Mouse (Mus musculus) lung, embryonic 15.5 days (tissue): ENCODE data around the gene Art2b. TPM values are rescaled to one million over a fixed set of nuclear protein-coding genes. Genes with fewer than 3 reads are reported as not detected.
"Not testable (repeated sequence)": the region's sequence is repeated elsewhere in the genome, so short reads cannot be mapped to it uniquely, and the experiment has no call there.

Experiments
- ATAC-seq: fragments of 200-750 bp; cut with Nextera tagmentation; 2 replicates; pipeline ENCODE4 v1.8.0; 2017; ENCODE audit warnings: moderate number of reproducible peaks, borderline replicate concordance; ENCODE audit not compliant: low FRiP score, low TSS enrichment; ENCODE audit errors: extremely low read depth
- H3K27ac ChIP-seq: fragments of 300-500 bp; sonication (generic); 2 replicates; pipeline ENCODE4 v1.5.1; 2015; ENCODE audit warnings: moderate library complexity, mild to moderate bottlenecking, inconsistent platforms
- H3K27me3 ChIP-seq: fragments of 300-500 bp; sonication (generic); 2 replicates; pipeline ENCODE4 v1.6.1; 2015; ENCODE audit warnings: inconsistent platforms
- H3K36me3 ChIP-seq: fragments of 300-500 bp; sonication (generic); 2 replicates; pipeline ENCODE4 v1.6.1; 2015; ENCODE audit warnings: inconsistent platforms
- H3K4me1 ChIP-seq: fragments of 300-500 bp; sonication (generic); 2 replicates; pipeline ENCODE4 v1.6.1; 2015; ENCODE audit warnings: inconsistent platforms
- H3K4me2 ChIP-seq: fragments of 300-500 bp; sonication (generic); 2 replicates; pipeline ENCODE4 v1.6.1; 2015; ENCODE audit warnings: inconsistent platforms, mild to moderate bottlenecking, moderate library complexity
- H3K4me3 ChIP-seq: fragments of 300-500 bp; sonication (generic); 2 replicates; pipeline ENCODE4 v1.5.1; 2015; ENCODE audit warnings: mild to moderate bottlenecking, inconsistent platforms
- H3K9ac ChIP-seq: fragments of 300-500 bp; sonication (generic); 2 replicates; pipeline ENCODE4 v1.6.1; 2015; ENCODE audit warnings: inconsistent platforms
- H3K9me3 ChIP-seq: fragments of 300-500 bp; sonication (generic); 2 replicates; pipeline ENCODE4 v1.6.1; 2016; ENCODE audit warnings: inconsistent platforms
- WGBS: fragments of 180-500 bp; shearing (Covaris S2); methylation state at CpG from one replicate; pipeline ENCODE4 v1.1.7; 2015; 5-methylcytosine and 5-hydroxymethylcytosine counted together
- polyA plus RNA-seq: library from polyadenylated mRNA; unstranded; fragments of >200 nt; fragmentation: Nextera tagmentation; extraction: Ambion mirVana; gene quantifications from 2 replicates; pipeline ENCODE4 v1.2.1, GENCODE M21; 2015

The Art2b gene
- polyA plus RNA-seq, 1 experiment from 2014 or later, result not detected

- H3K27ac ChIP-seq, H3K4me3 ChIP-seq, ATAC-seq, H3K9me3 ChIP-seq, H3K9ac ChIP-seq, H3K36me3 ChIP-seq, H3K27me3 ChIP-seq, H3K4me2 ChIP-seq, H3K4me1 ChIP-seq: not testable (repeated sequence)
- 67% methylated on average over 8 of the region's 8 CpGs for WGBS
Measured at GRCm38 (mm10) chr7:101612786-101613527, 27.6 kb upstream of the Art2b start.

GRCm38 (mm10) chr7:101607845-101608244, 22.4 kb upstream of the Art2b start:
- no peak for ATAC-seq
- no peaks in the 10 kb centered on the region for H3K27me3 ChIP-seq
- no peaks in the 10 kb centered on the region for H3K36me3 ChIP-seq
- H3K9ac ChIP-seq, result no peak overlapping the region
- 55% methylated on average over 6 of the region's 6 CpGs for WGBS
- no peak overlapping the region for H3K4me2 ChIP-seq
- H3K4me1 ChIP-seq, result no peaks in the 10 kb centered on the region
- no peaks in the 10 kb centered on the region for H3K9me3 ChIP-seq
- H3K4me3 ChIP-seq, result no peak overlapping the region
- H3K27ac ChIP-seq, result no peak overlapping the region

- Histone ChIP-seq H3K27me3 (no peaks in the 10 kb centered on the region), H3K4me1 (no peaks in the 10 kb centered on the region), H3K4me2 (no peak overlapping the region), H3K9me3 (no peaks in the 10 kb centered on the region), H3K4me3 (no peak overlapping the region), H3K9ac (no peak overlapping the region), H3K27ac (no peak overlapping the region), H3K36me3 (no peaks in the 10 kb centered on the region)
- no peak for ATAC-seq
- 84% methylated on average over 1 of the region's 1 CpGs for WGBS
Measured at GRCm38 (mm10) chr7:101600406-101600805, 15.0 kb upstream of the Art2b start.

GRCm38 (mm10) chr7:101598482-101598881, 13.1 kb upstream of the Art2b start:
- Histone ChIP-seq H3K9ac (no peak overlapping the region), H3K36me3 (no peaks in the 10 kb centered on the region), H3K27ac (no peak overlapping the region), H3K9me3 (no peaks in the 10 kb centered on the region), H3K27me3 (no peaks in the 10 kb centered on the region), H3K4me1 (no peaks in the 10 kb centered on the region), H3K4me3 (no peak overlapping the region), H3K4me2 (no peak overlapping the region)
- no peak for ATAC-seq
- WGBS, result 32% methylated on average over 2 of the region's 2 CpGs

GRCm38 (mm10) chr7:101594969-101595368, 9.6 kb upstream of the Art2b start:
- Histone ChIP-seq H3K9ac (no peak overlapping the region), H3K4me1 (no peaks in the 10 kb centered on the region), H3K36me3 (no peaks in the 10 kb centered on the region), H3K4me2 (no peak overlapping the region), H3K9me3 (no peaks in the 10 kb centered on the region), H3K4me3 (no peak overlapping the region), H3K27ac (no peak overlapping the region), H3K27me3 (no peaks in the 10 kb centered on the region)
- 64% methylated on average over 2 of the region's 2 CpGs for WGBS
- no peak for ATAC-seq

GRCm38 (mm10) chr7:101584271-101584670, 1.1 kb downstream of the Art2b start:
- not testable (repeated sequence) for H3K4me1 ChIP-seq, H3K27ac ChIP-seq, H3K4me2 ChIP-seq, H3K9me3 ChIP-seq, H3K36me3 ChIP-seq, H3K9ac ChIP-seq, ATAC-seq, H3K27me3 ChIP-seq, H3K4me3 ChIP-seq
- WGBS, result 44% methylated on average over 6 of the region's 6 CpGs

- Histone ChIP-seq H3K4me1 (no peaks in the 10 kb centered on the region), H3K36me3 (no peaks in the 10 kb centered on the region), H3K27me3 (no peaks in the 10 kb centered on the region), H3K4me3 (no peak overlapping the region), H3K27ac (no peak overlapping the region), H3K9me3 (no peaks in the 10 kb centered on the region), H3K4me2 (no peak overlapping the region), H3K9ac (no peak overlapping the region)
- WGBS, result 85% methylated on average over 7 of the region's 7 CpGs
- no peak for ATAC-seq
Measured at GRCm38 (mm10) chr7:101582012-101582411, 3.4 kb downstream of the Art2b start.

- not testable (repeated sequence) for ATAC-seq, H3K27me3 ChIP-seq, H3K36me3 ChIP-seq, H3K9me3 ChIP-seq, H3K27ac ChIP-seq, H3K4me2 ChIP-seq, H3K9ac ChIP-seq, H3K4me1 ChIP-seq, H3K4me3 ChIP-seq
- 77% methylated on average over 3 of the region's 3 CpGs for WGBS
Measured at GRCm38 (mm10) chr7:101580863-101581262, 4.5 kb downstream of the Art2b start.

GRCm38 (mm10) chr7:101574413-101574812, 11.0 kb downstream of the Art2b start:
- ATAC-seq, result no peak
- Histone ChIP-seq H3K4me1 (no peaks in the 10 kb centered on the region), H3K4me3 (no peak overlapping the region), H3K9me3 (no peaks in the 10 kb centered on the region), H3K4me2 (no peak overlapping the region), H3K36me3 (no peaks in the 10 kb centered on the region), H3K27me3 (no peaks in the 10 kb centered on the region), H3K27ac (no peak overlapping the region), H3K9ac (no peak overlapping the region)
- 26% methylated on average over 3 of the region's 3 CpGs for WGBS

GRCm38 (mm10) chr7:101573636-101574035, 11.8 kb downstream of the Art2b start:
- ATAC-seq, H3K27me3 ChIP-seq, H3K4me2 ChIP-seq, H3K36me3 ChIP-seq, H3K9me3 ChIP-seq, H3K9ac ChIP-seq, H3K4me1 ChIP-seq, H3K4me3 ChIP-seq, H3K27ac ChIP-seq: not testable (repeated sequence)
- WGBS, result 66% methylated on average over 12 of the region's 12 CpGs

GRCm38 (mm10) chr7:101564086-101564485, 21.3 kb downstream of the Art2b start:
- no peaks in the 10 kb centered on the region for H3K27me3 ChIP-seq
- no peak overlapping the region for H3K27ac ChIP-seq
- no peak overlapping the region for H3K4me2 ChIP-seq
- H3K9me3 ChIP-seq, result no peaks in the 10 kb centered on the region
- no peak for ATAC-seq
- H3K36me3 ChIP-seq, result no peaks in the 10 kb centered on the region
- no peak overlapping the region for H3K9ac ChIP-seq
- H3K4me1 ChIP-seq, result no peaks in the 10 kb centered on the region
- H3K4me3 ChIP-seq, result no peak overlapping the region
- 82% methylated on average over 2 of the region's 2 CpGs for WGBS

GRCm38 (mm10) chr7:101559393-101559792, 26.0 kb downstream of the Art2b start:
- not testable (repeated sequence) for H3K9me3 ChIP-seq, H3K4me1 ChIP-seq, H3K36me3 ChIP-seq, H3K9ac ChIP-seq, H3K4me3 ChIP-seq, H3K4me2 ChIP-seq, H3K27ac ChIP-seq, H3K27me3 ChIP-seq, ATAC-seq
- WGBS, result 43% methylated on average over 5 of the region's 5 CpGs

- Histone ChIP-seq H3K36me3 (no peaks in the 10 kb centered on the region), H3K27ac (no peak overlapping the region), H3K9ac (no peak overlapping the region), H3K4me3 (no peak overlapping the region), H3K4me2 (no peak overlapping the region), H3K27me3 (no peaks in the 10 kb centered on the region), H3K4me1 (no peaks in the 10 kb centered on the region), H3K9me3 (no peaks in the 10 kb centered on the region)
- ATAC-seq, result no peak
- 69% methylated on average over 1 of the region's 1 CpGs for WGBS
Measured at GRCm38 (mm10) chr7:101557391-101557790, 28.0 kb downstream of the Art2b start.
